Mouse (Mus musculus): ENCODE measurements at regions not wholly inside any gene's neighbourhood (a gene's known extent, or its start where the extent isn't known, plus 50 kb on each side); places are given as distances from the start of the nearest gene placed in this dataset.

GRCm38 (mm10) chr15:93094202-93095135 lies 180.5 kb downstream of the Gxylt1 start:
- H3K9ac ChIP-seq (replicated peaks) = no peak overlapping the region
- H3K27me3 ChIP-seq = no peaks in the 10 kb centered on the region
- H3K4me2 ChIP-seq = no peak overlapping the region
- no peak overlapping the region for H3K4me3 ChIP-seq (replicated peaks)
- no peak for ATAC-seq (ENCODE audit: insufficient number of reproducible peaks, insufficient read depth, low FRiP score, low TSS enrichment, low read depth)
- 39% methylated on average over 23 of the region's 23 CpGs for WGBS
- no peaks in the 10 kb centered on the region for H3K9me3 ChIP-seq
- peaks cover 10% of the 10 kb centered on the region for H3K4me1 ChIP-seq (replicated peaks)
- no peaks in the 10 kb centered on the region for H3K36me3 ChIP-seq
- H3K27ac ChIP-seq = no peak overlapping the region

- no peak for ATAC-seq (ENCODE audit: insufficient number of reproducible peaks, insufficient read depth, low FRiP score, low TSS enrichment, low read depth)
- Histone ChIP-seq H3K9me3 (no peaks in the 10 kb centered on the region), H3K27ac (no peak overlapping the region), H3K4me2 (no peak overlapping the region), H3K27me3 (no peaks in the 10 kb centered on the region), H3K4me1 (replicated peaks) (peaks cover 10% of the 10 kb centered on the region), H3K9ac (replicated peaks) (no peak overlapping the region), H3K4me3 (replicated peaks) (no peak overlapping the region), H3K36me3 (no peaks in the 10 kb centered on the region)
- WGBS = 48% methylated on average over 2 of the region's 2 CpGs
Measured at GRCm38 (mm10) chr15:93091396-93091795, 183.6 kb downstream of the Gxylt1 start.

GRCm38 (mm10) chr15:93089347-93089746 lies 185.6 kb downstream of the Gxylt1 start:
- Histone ChIP-seq H3K36me3 (no peaks in the 10 kb centered on the region), H3K9ac (replicated peaks) (no peak overlapping the region), H3K27me3 (no peaks in the 10 kb centered on the region), H3K4me2 (no peak overlapping the region), H3K9me3 (no peaks in the 10 kb centered on the region), H3K4me3 (replicated peaks) (no peak overlapping the region), H3K4me1 (replicated peaks) (peaks cover 20% of the 10 kb centered on the region), H3K27ac (no peak overlapping the region)
- 26% methylated on average over 13 of the region's 13 CpGs for WGBS
- no peak for ATAC-seq (ENCODE audit: insufficient number of reproducible peaks, insufficient read depth, low FRiP score, low TSS enrichment, low read depth)

GRCm38 (mm10) chr15:93084967-93085617 lies 189.9 kb downstream of the Gxylt1 start:
- Histone ChIP-seq H3K9ac (replicated peaks) (no peak overlapping the region), H3K4me3 (replicated peaks) (no peak overlapping the region), H3K9me3 (no peaks in the 10 kb centered on the region), H3K27me3 (no peaks in the 10 kb centered on the region), H3K4me2 (no peak overlapping the region), H3K27ac (peak overlapping the region; percentile 66), H3K36me3 (no peaks in the 10 kb centered on the region), H3K4me1 (replicated peaks) (peaks cover 24% of the 10 kb centered on the region)
- ATAC-seq (ENCODE audit: insufficient number of reproducible peaks, insufficient read depth, low FRiP score, low TSS enrichment, low read depth) = peak; percentile 78
- 33% methylated on average over 14 of the region's 14 CpGs for WGBS

GRCm38 (mm10) chr15:93074070-93074469 lies 200.9 kb downstream of the Gxylt1 start:
- Histone ChIP-seq H3K4me3 (replicated peaks) (no peak overlapping the region), H3K4me1 (replicated peaks) (no peaks in the 10 kb centered on the region), H3K36me3 (no peaks in the 10 kb centered on the region), H3K9ac (replicated peaks) (no peak overlapping the region), H3K4me2 (no peak overlapping the region), H3K27me3 (no peaks in the 10 kb centered on the region), H3K9me3 (no peaks in the 10 kb centered on the region), H3K27ac (no peak overlapping the region)
- no peak for ATAC-seq (ENCODE audit: insufficient number of reproducible peaks, insufficient read depth, low FRiP score, low TSS enrichment, low read depth)
- 65% methylated on average over 6 of the region's 6 CpGs for WGBS

- Histone ChIP-seq H3K36me3 (no peaks in the 10 kb centered on the region), H3K27me3 (no peaks in the 10 kb centered on the region), H3K9me3 (no peaks in the 10 kb centered on the region), H3K27ac (no peak overlapping the region), H3K9ac (replicated peaks) (no peak overlapping the region), H3K4me3 (replicated peaks) (no peak overlapping the region), H3K4me1 (replicated peaks) (no peaks in the 10 kb centered on the region), H3K4me2 (no peak overlapping the region)
- no peak for ATAC-seq (ENCODE audit: insufficient number of reproducible peaks, insufficient read depth, low FRiP score, low TSS enrichment, low read depth)
- WGBS = 41% methylated on average over 10 of the region's 10 CpGs
Measured at GRCm38 (mm10) chr15:93062213-93063131, 212.5 kb downstream of the Gxylt1 start.

GRCm38 (mm10) chr15:93053471-93053870 lies 221.5 kb downstream of the Gxylt1 start:
- WGBS = 88% methylated on average over 3 of the region's 3 CpGs
- H3K4me3 ChIP-seq (replicated peaks) = no peak overlapping the region
- no peaks in the 10 kb centered on the region for H3K9me3 ChIP-seq
- no peaks in the 10 kb centered on the region for H3K36me3 ChIP-seq
- H3K4me2 ChIP-seq = no peak overlapping the region
- H3K4me1 ChIP-seq (replicated peaks) = no peaks in the 10 kb centered on the region
- no peaks in the 10 kb centered on the region for H3K27me3 ChIP-seq
- no peak overlapping the region for H3K27ac ChIP-seq
- ATAC-seq (ENCODE audit: insufficient number of reproducible peaks, insufficient read depth, low FRiP score, low TSS enrichment, low read depth) = no peak
- H3K9ac ChIP-seq (replicated peaks) = no peak overlapping the region

- H3K4me2 ChIP-seq = no peak overlapping the region
- H3K27ac ChIP-seq = no peak overlapping the region
- H3K27me3 ChIP-seq = no peaks in the 10 kb centered on the region
- H3K4me1 ChIP-seq (replicated peaks) = no peaks in the 10 kb centered on the region
- no peak overlapping the region for H3K9ac ChIP-seq (replicated peaks)
- 0 out of 2 replicates have a peak, but pooled peaks cover 3% of the 10 kb centered on the region for H3K9me3 ChIP-seq
- WGBS = 57% methylated on average over 6 of the region's 6 CpGs
- H3K36me3 ChIP-seq = no peaks in the 10 kb centered on the region
- no peak for ATAC-seq (ENCODE audit: insufficient number of reproducible peaks, insufficient read depth, low FRiP score, low TSS enrichment, low read depth)
- H3K4me3 ChIP-seq (replicated peaks) = no peak overlapping the region
Measured at GRCm38 (mm10) chr15:93027185-93027584, 247.8 kb downstream of the Gxylt1 start.

- H3K27ac ChIP-seq = no peak overlapping the region
- H3K4me2 ChIP-seq = no peak overlapping the region
- no peaks in the 10 kb centered on the region for H3K36me3 ChIP-seq
- no peaks in the 10 kb centered on the region for H3K27me3 ChIP-seq
- no peak overlapping the region for H3K9ac ChIP-seq (replicated peaks)
- WGBS = 74% methylated on average over 11 of the region's 11 CpGs
- ATAC-seq (ENCODE audit: insufficient number of reproducible peaks, insufficient read depth, low FRiP score, low TSS enrichment, low read depth) = no peak
- no peak overlapping the region for H3K4me3 ChIP-seq (replicated peaks)
- 0 out of 2 replicates have a peak, but pooled peaks cover 4% of the 10 kb centered on the region for H3K9me3 ChIP-seq
- H3K4me1 ChIP-seq (replicated peaks) = no peaks in the 10 kb centered on the region
Measured at GRCm38 (mm10) chr15:93026456-93027078, 248.4 kb downstream of the Gxylt1 start.

- Histone ChIP-seq H3K9ac (replicated peaks) (no peak overlapping the region), H3K4me3 (replicated peaks) (no peak overlapping the region), H3K4me1 (replicated peaks) (no peaks in the 10 kb centered on the region), H3K9me3 (0 out of 2 replicates have a peak, but pooled peaks cover 4% of the 10 kb centered on the region), H3K4me2 (no peak overlapping the region), H3K36me3 (no peaks in the 10 kb centered on the region), H3K27ac (no peak overlapping the region), H3K27me3 (no peaks in the 10 kb centered on the region)
- WGBS = 54% methylated on average over 9 of the region's 9 CpGs
- ATAC-seq (ENCODE audit: insufficient number of reproducible peaks, insufficient read depth, low FRiP score, low TSS enrichment, low read depth) = no peak
Measured at GRCm38 (mm10) chr15:93025791-93026190, 249.2 kb downstream of the Gxylt1 start.

Data from limb, embryonic 12.5 days (tissue).